Mouse (Mus musculus) liver, embryonic 14.5 days (tissue): ENCODE results near the gene Ppp2r5e.

Experiments
- CTCF ChIP-seq: IDR thresholded peaks from 2 replicates; pipeline ENCODE4 v1.5.1; 2016; ENCODE audit warnings: antibody characterized with exemption, low read depth, control low read depth
- EP300 ChIP-seq: IDR thresholded peaks from 2 replicates; pipeline ENCODE4 v1.6.1; 2016; ENCODE audit warnings: antibody characterized with exemption, low read depth

DNA sequence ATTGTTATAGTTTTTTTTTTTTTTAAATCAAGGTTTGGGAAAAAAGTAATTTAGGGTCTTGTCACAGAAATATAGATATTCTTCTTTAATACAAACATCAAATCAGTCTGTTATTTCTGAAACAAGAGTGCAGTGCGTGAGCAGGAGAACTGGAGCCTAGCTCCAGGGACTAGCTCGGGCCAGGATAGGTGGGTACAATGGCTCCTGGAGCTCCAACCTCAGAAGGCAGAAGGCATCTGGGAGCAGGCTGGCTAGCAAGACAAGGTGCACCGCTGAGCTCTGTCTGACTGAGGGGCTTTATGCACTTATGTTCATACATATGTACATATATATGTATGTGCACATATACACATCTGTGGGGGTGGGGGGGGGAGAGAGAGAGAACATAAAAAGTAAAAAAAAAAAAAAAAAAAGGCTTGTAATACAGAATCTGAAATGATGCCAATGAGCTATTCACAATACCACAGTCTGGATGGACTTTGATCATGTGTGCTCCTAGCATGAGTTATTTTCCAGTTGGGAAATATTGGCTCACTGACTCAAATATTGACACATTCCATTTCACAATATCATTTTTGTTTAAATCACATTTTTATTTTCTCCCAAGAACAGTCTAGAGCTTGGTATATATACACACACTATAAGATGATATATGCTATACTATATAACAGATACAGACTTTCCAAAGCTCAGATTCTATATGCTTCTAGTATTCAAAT is 109.3 kb downstream of the Ppp2r5e start:
- TF ChIP-seq CTCF (no peak), EP300 (no peak)
